ENCODE assay signal across 9 mouse cellular contexts in genomic region chr16:44507027-44507929, GRCm38 (mm10). TPM values are rescaled to one million over a fixed set of nuclear protein-coding genes. Genes with fewer than 3 reads are reported as not detected.
A peak's percentile ranks its signal among the peaks of the same experiment; 100 is the strongest.
DNase-seq lines count a peak whose midpoint lies in the region; ATAC-seq and TF ChIP-seq lines count a peak whose summit lies in the region.
"Had no signal": no experiment of that assay in that cellular context is flagged by ENCODE, and none has a peak within 500 bp of the region (broad histone marks: within the 10 kb centered on the region; RNA-seq: fewer than 3 reads in every experiment).

No protein-coding gene starts in this region.

- no peaks in the 10 kb centered on the region for H3K79me2 ChIP-seq in myocyte (ENCODE audit: control insufficient read depth, insufficient read depth)

- no peak overlapping the region for H3K4me3 ChIP-seq in forebrain, embryonic 13.5 days
- H3K4me3 ChIP-seq in limb, embryonic 12.5 days (replicated peaks), result no peak overlapping the region
- no peak overlapping the region for H3K4me3 ChIP-seq in myocyte

- peak; percentile 37 for ATAC-seq in forebrain, embryonic 13.5 days
- ATAC-seq in limb, embryonic 12.5 days (ENCODE audit: insufficient number of reproducible peaks, insufficient read depth, low FRiP score, low TSS enrichment, low read depth), result no peak

- peaks cover 16% of the 10 kb centered on the region for H3K4me1 ChIP-seq in forebrain, embryonic 13.5 days
- H3K4me1 ChIP-seq in limb, embryonic 12.5 days (replicated peaks), result peaks cover 38% of the 10 kb centered on the region

- intact Hi-C loops in left cerebral cortex, postnatal 4 days (cut with DNase I), result no loop called here

- H3K27ac ChIP-seq in forebrain, embryonic 13.5 days, result peak overlapping the region; percentile 69
- H3K27ac ChIP-seq in limb, embryonic 12.5 days, result peak overlapping the region; percentile 69

- peaks cover 11% of the 10 kb centered on the region for H3K9me3 ChIP-seq in forebrain, embryonic 13.5 days (replicated peaks)
- peaks cover 17% of the 10 kb centered on the region; the same call in 1 of the 2 replicates for H3K9me3 ChIP-seq in limb, embryonic 12.5 days

- H3K9ac ChIP-seq in forebrain, embryonic 13.5 days, result no peak overlapping the region
- no peak overlapping the region for H3K9ac ChIP-seq in limb, embryonic 12.5 days (replicated peaks)

- 61% methylated on average over 10 of the region's 10 CpGs for WGBS in forebrain, embryonic 13.5 days
- 45% methylated on average over 10 of the region's 10 CpGs for WGBS in limb, embryonic 12.5 days

- no peak overlapping the region for H3K4me2 ChIP-seq in forebrain, embryonic 13.5 days
- no peak overlapping the region for H3K4me2 ChIP-seq in limb, embryonic 12.5 days
- H3K4me2 ChIP-seq in myocyte (ENCODE audit: low read depth), result no peak overlapping the region

- H3K27me3 ChIP-seq in forebrain, embryonic 13.5 days, result no peaks in the 10 kb centered on the region
- H3K27me3 ChIP-seq in limb, embryonic 12.5 days, result no peaks in the 10 kb centered on the region
- H3K27me3 ChIP-seq in myocyte (ENCODE audit: control insufficient read depth, insufficient read depth, insufficient read length), result no peaks in the 10 kb centered on the region

- H3K36me3 ChIP-seq in forebrain, embryonic 13.5 days (ENCODE audit: poor library complexity, severe bottlenecking), result peaks cover 60% of the 10 kb centered on the region
- H3K36me3 ChIP-seq in limb, embryonic 12.5 days, result peaks cover 95% of the 10 kb centered on the region
- no peaks in the 10 kb centered on the region for H3K36me3 ChIP-seq in myocyte (ENCODE audit: control insufficient read depth, insufficient read depth)

- no peak for TF ChIP-seq POLR2A in myocyte (IDR thresholded peaks at IDR 0.05; ENCODE audit: insufficient read length, low read depth)

- DNase-seq in left cerebral cortex, postnatal 4 days, result peak; percentile 84
- DNase-seq in left cerebral cortex, adult 9 months (ENCODE audit: low spot score in 2 of 2), result no peak
- no peak for DNase-seq in adrenal gland, adult (ENCODE audit: inconsistent age in 2 of 2, low spot score in 1 of 2)
- no peak for DNase-seq in cerebellum, adult 9-11 months
- DNase-seq: kidney, postnatal 4 days; thymus, adult 2 months had no signal

- no peak overlapping the region for H3ac ChIP-seq in myocyte (ENCODE audit: control insufficient read depth, insufficient read length)

TF ChIP-seq in myocyte, 11 proteins besides CTCF, POLR2A, EP300 and RAD21:
- TF ChIP-seq MYOD1 (IDR thresholded peaks at IDR 0.05; ENCODE audit: control insufficient read depth in 1 of 3, insufficient read length in 2 of 3, low read depth in 2 of 3), result peak in 2 of 3 experiments; percentile 68 to 85
- TF ChIP-seq MYOG (IDR thresholded peaks at IDR 0.05; ENCODE audit: control insufficient read depth in 1 of 3, insufficient read depth in 1 of 3, insufficient read length in 2 of 3, low read depth in 2 of 3), result no peak
- no peak for TF ChIP-seq CEBPB (IDR thresholded peaks at IDR 0.05; ENCODE audit: insufficient read depth, poor library complexity, severe bottlenecking)
TF ChIP-seq in myocyte: peak in this region for 1.

RNA-seq across cellular contexts. Expression of gene Boc, which starts 51.4 kb away (rescaled TPM):
- 10 to 100 TPM; 20.0 to 22.4 TPM for total RNA-seq in left cerebral cortex, postnatal 4 days (2021)
- polyA plus RNA-seq in forebrain, embryonic 13.5 days (2015; fragmentation: Nextera tagmentation; extraction: Ambion mirVana), result 20.6 and 21.2 TPM in 2 replicates
- 43.1 and 50.8 TPM in 2 replicates for polyA plus RNA-seq in limb, embryonic 12.5 days (2016; fragmentation: Nextera tagmentation; extraction: Ambion mirVana)
- 7.5 TPM for polyA plus RNA-seq in myocyte (2012; fragmentation: generic; extraction: Trizol)
